ENCODE assay signal across 15 mouse cellular contexts in the genomic region with DNA sequence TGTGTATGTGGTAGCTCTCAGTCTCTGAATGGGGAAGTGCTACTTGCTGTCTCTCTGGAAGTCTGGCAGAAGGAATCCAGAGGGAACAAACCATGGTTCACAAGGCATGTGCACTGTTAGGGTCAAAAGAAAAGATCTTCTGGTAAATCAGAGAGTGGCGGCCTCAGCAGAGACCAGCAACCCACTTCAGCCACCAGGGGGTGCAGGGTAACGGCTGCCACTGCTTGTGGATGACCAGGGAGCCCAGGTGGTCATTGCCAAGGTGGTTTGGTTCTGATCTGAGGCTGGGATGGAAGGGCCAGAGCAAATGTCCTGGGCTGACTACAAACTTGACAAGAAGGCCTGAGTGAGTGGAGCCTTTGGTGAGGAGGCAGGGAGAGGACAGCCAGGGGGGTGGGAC.
A peak's percentile ranks its signal among the peaks of the same experiment; 100 is the strongest.
DNase-seq lines count a peak whose midpoint lies in the region; TF ChIP-seq lines count a peak whose summit lies in the region.
"Had no signal": no experiment of that assay in that cellular context is flagged by ENCODE, and none has a peak within 500 bp of the region (broad histone marks: within the 10 kb centered on the region; RNA-seq: fewer than 3 reads in every experiment).

No protein-coding gene starts in this region.

- H3K27ac ChIP-seq in heart, adult 2 months = no peak overlapping the region
- H3K27ac ChIP-seq in left cerebral cortex, adult 2 months = no peak overlapping the region
- H3K27ac ChIP-seq: liver, embryonic 15.5 days; macrophage had no signal

- TF ChIP-seq CTCF in heart, adult 2 months (IDR thresholded peaks at IDR 0.05) = 0 out of 2 replicates have a peak, but pooled peaks have one; percentile 13
- peak; percentile 33 for TF ChIP-seq CTCF in left cerebral cortex, adult 2 months (IDR thresholded peaks at IDR 0.05)

- H3K9ac ChIP-seq in heart, adult 2 months (ENCODE audit: low read depth, low read length) = no peak overlapping the region
- H3K9ac ChIP-seq: liver, embryonic 15.5 days; neural tube, embryonic 13.5 days had no signal

- TF ChIP-seq EP300 in heart, adult 2 months (IDR thresholded peaks at IDR 0.05; ENCODE audit: insufficient read depth, low read depth, low read length) = no peak

- no peaks in the 10 kb centered on the region for H3K4me1 ChIP-seq in heart, adult 2 months (ENCODE audit: control insufficient read depth, insufficient read depth, low read length)
- H3K4me1 ChIP-seq: liver, embryonic 15.5 days had no signal

- H3K27me3 ChIP-seq in heart, adult 2 months (ENCODE audit: control insufficient read depth, insufficient read depth, low read length) = no peaks in the 10 kb centered on the region
- H3K27me3 ChIP-seq: liver, embryonic 15.5 days; neural tube, embryonic 13.5 days had no signal

- intact Hi-C loops in heart, adult 2 months (cut with DNase I) = no loop called here
- intact Hi-C loops in left cerebral cortex, adult 2 months (cut with DNase I) = no loop called here

- no peak for DNase-seq in heart, adult 2 months
- DNase-seq in heart, postnatal 4 days = no peak
- DNase-seq in left cerebral cortex, adult 2 months (ENCODE audit: extremely low spot score in 1 of 2, low spot score in 2 of 2) = no peak
- no peak for DNase-seq in left cerebral cortex, adult 11 months (ENCODE audit: low spot score)
- peak; percentile 34 for DNase-seq in retina, postnatal 1 day
- DNase-seq in retina, embryonic 14.5 days (ENCODE audit: low spot score) = no peak
- no peak for DNase-seq in ovary, postnatal 14 days (ENCODE audit: low spot score)
- DNase-seq: adrenal gland, postnatal 25 days; gastrocnemius, postnatal 10 days; heart, postnatal 14 days; kidney, postnatal 10 days; thymus, postnatal 25 days had no signal

- H3K79me2 ChIP-seq in heart, adult 2 months (replicated peaks; ENCODE audit: control insufficient read depth, insufficient read depth, low read length) = no peaks in the 10 kb centered on the region

- no peaks in the 10 kb centered on the region for H3K36me3 ChIP-seq in heart, adult 2 months (ENCODE audit: control insufficient read depth, insufficient read depth, low read length)
- H3K36me3 ChIP-seq: liver, embryonic 15.5 days; neural tube, embryonic 13.5 days had no signal

- no peak for TF ChIP-seq POLR2A in heart, adult 2 months (IDR thresholded peaks at IDR 0.05; ENCODE audit: insufficient read depth, low read depth, low read length)

- 54% methylated on average over 2 of the region's 2 CpGs for WGBS in heart, adult 2 months

- H3K4me3 ChIP-seq in heart, adult 2 months = no peak overlapping the region
- H3K4me3 ChIP-seq in left cerebral cortex, adult 2 months = no peak overlapping the region
- H3K4me3 ChIP-seq: liver, embryonic 15.5 days; neural tube, embryonic 13.5 days had no signal
